Mouse (Mus musculus) gastrocnemius, postnatal 4 days (tissue): ENCODE data around the gene Ggt1. TPM values are rescaled to one million over a fixed set of nuclear protein-coding genes. Genes with fewer than 3 reads are reported as not detected.
A peak's percentile ranks its signal among the peaks of the same experiment; 100 is the strongest.

Experiments
- DNase-seq, 2 experiments: peaks; one replicate each; pipeline ENCODE4 v3.0.0; 2021 to 2022; ENCODE audit warnings: low spot score in 2 of 2, mixed read lengths in 2 of 2
- total RNA-seq, 2 experiments: library from RNA; stranded (reverse); gene quantifications; 2 replicates each; pipeline ENCODE4 v1.2.3; 2021

The Ggt1 gene
- total RNA-seq, 2 experiments from 2014 or later = 0.66 to 0.80 TPM

DNA sequence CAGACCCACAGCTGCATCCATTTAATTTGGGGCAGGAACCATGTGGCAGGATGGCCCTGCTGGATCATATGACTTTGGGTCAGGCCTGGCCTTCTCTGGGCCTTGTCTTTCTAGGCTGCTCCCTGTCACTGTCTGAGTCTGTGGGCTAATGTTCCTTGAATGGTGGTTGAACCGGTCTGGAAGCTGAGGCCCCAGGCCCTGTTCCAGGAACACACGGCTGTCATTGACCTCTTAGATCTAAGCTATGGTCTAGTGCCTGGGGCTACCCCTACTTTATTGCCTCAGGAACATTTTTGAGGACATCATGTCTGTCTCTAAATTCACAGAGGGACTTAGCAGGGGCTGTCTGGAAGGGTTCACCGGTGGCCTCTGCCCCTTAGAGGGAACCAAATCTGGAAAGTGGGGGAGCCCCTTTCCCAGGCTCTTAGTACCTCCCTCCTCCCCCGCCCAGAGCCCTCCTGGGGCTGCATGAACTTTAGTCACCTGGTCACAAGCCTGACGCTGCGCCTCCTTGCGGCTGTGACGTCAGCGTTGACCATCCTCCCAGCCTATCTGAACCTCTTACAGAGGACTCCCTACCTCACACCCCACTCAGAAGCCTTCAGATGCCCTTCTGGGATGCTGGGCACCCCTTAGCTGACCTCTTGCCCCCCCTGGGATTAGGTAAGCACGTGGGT is 9.7 kb downstream of the Ggt1 start:
- no peak for DNase-seq

DNA sequence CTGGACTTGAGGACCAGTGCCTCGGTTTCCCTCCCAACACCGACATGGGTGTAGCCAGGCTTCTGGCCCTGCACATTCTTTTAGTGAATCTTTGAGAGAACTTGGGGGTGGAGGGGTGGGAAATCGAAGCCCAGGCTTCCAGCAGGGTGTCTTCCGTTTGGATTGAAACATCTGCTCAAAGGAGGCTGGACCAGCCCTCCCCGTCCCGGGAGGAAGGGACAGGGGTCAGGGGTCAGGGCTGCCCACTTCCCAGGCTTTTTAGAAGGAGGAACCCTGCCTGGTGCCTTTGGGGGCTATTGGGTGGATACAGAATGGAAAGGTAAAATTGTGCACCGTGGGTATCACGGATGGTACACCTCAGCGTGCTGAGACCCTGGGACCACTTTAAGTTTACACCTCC is 10.5 kb downstream of the Ggt1 start:
- no peak for DNase-seq

DNA sequence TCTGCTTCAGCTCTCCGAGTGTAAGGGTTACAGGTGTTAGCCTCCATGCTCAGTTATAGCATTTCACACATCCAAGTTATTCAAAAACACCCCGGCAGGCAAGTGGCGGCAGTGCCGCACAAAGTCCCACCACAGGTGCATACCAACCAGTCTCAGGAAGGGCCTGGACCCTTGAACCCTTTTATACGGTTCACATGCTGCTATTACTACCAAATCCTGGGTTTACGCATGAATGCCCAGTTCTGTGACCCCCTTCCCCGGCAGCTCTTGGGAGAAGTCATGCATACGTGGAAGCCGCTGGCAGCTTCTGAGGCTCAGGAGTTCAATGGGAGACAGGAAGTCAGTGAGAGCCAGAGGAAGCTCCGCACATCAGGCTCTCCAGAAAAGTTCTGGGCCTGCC is 11.8 kb downstream of the Ggt1 start:
- DNase-seq = no peak

DNA sequence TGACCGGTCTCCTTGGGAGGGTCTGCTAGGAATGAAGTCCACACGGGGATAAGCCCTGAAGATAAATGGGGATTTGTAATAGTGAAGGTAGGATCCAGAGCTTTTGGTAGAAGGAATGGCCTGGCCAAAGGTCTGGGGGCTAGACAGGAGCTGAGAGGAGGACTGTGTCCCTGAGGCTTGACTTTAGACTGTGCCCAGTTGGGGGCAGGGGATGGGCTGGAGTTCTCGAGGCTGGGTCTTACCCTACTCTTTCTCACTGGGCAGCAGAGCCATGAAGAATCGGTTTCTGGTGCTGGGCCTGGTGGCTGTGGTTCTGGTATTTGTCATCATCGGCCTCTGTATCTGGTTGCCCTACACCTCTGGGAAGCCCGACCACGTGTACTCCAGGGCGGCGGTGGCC is 12.6 kb downstream of the Ggt1 start:
- DNase-seq = no peak

DNA sequence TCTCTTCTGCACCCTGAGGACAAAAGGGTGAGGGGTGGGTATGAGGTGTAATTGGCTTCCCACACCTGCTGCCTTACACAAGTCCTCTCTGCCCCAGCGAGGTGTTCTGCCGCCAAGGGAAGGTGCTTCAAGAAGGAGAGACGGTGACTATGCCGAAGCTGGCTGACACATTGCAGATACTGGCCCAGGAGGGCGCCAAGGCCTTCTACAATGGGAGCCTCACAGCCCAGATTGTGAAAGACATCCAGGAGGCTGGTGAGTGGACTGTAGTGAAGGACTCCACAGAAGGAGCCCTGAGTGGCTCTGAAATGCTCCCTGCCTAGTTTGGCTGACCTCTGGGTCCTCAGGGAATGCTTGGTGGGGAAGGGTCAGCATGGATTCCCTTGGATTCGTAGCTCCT is 17.7 kb downstream of the Ggt1 start:
- DNase-seq = no peak

DNA sequence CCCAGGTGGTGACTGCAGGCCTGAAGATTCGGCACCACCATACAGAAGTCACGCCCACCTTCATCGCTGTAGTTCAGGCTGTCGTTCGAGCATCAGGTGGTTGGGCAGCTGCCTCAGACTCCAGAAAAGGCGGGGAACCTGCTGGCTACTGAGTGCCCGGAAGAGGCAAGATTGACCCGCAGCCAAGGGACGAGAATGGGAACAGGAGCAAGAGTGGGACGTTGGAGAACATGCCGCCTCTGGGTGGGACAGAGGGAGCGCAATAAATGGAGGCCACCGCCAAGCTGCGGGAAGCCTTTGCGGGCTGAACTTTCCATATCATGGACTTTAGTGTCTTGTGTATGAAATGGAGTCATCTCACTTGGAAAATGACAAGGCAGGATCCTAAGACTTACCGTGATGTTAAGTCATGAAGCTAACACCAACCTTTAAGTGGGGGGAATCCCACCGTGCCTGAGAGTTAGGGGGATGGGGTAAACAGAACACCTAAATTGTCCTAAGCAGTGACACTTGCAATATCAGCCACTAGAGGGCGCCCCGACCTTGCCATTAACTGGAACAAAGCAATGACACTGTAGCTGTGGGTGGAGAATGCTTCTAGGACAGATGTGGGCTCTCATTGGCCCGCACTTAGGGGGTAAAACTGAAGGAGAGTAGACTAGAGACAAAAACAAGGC is 24.6 kb downstream of the Ggt1 start:
- peak; percentile 85 to 89 for DNase-seq

DNA sequence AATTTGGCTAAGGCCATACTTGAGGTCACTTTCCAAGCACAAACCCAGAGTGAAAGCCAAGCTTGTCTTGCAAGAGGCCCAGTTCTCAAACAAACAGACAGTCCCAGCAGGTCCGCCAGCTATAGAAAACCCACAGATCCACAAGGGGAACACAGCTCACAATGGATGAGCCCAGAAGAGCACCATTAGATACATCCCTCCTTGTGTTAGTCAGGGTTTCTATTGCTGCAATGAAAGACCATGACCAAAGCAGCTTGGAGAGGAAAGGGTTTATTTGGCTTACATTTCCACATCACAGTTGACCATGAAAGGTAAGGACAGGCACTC is 25.1 kb downstream of the Ggt1 start:
- DNase-seq = no peak

- no peak for DNase-seq
Measured at GRCm38 (mm10) chr10:75587781-75588180, 26.4 kb downstream of the Ggt1 start.

GRCm38 (mm10) chr10:75588336-75588735 is 26.9 kb downstream of the Ggt1 start:
- no peak for DNase-seq

DNA sequence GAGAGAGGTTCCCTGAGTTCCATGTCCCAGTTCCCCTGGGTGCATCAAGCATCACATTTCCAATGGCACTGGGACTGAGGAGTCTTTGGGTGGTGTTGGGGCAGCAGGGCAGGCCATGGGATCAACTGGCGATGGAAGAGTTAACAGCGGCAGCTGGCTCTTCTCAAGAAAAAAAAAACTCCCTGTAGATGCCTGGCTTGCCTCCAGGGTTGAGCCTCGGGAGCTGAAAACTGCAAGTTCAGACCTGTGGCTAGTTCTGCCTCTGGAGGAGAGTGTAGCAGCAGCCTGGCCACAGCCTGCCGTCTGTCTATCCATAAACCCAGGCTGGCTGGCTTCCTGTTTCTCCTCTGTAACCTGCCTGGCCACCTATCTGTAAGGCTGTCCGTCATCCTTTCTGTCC is 27.7 kb downstream of the Ggt1 start, which contains the start of gene Ggt5:
Gene Ggt5 (plus strand): TSS at position 212 of the 400 bp plus-strand sequence.
- DNase-seq = peak in 1 of 2 experiments; percentile 78

DNA sequence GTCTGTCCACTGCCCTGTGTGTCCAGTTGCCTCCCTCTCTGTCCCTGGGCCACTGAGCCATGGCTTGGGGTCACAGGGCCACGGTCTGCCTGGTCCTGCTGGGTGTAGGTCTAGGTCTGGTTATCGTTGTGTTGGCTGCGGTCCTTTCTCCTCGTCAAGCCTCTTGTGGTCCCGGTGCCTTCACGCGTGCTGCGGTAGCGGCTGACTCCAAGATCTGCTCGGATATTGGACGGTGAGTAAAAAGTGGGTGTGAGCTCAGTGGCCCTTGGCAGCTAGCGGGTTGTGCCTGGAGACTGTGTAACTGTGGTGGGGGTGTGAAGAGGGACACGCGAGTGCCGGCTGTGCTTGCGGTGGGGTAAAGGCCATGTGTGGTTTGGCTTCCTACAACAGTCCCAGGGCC is 28.2 kb downstream of the Ggt1 start:
- no peak for DNase-seq

GRCm38 (mm10) chr10:75591211-75591894 is 29.9 kb downstream of the Ggt1 start:
- DNase-seq = no peak

- no peak for DNase-seq
Measured at GRCm38 (mm10) chr10:75592585-75592984, 31.2 kb downstream of the Ggt1 start.

- peak in 1 of 2 experiments; percentile 75 for DNase-seq
Measured at GRCm38 (mm10) chr10:75595981-75596380, 34.6 kb downstream of the Ggt1 start.

GRCm38 (mm10) chr10:75600189-75600730 is 38.9 kb downstream of the Ggt1 start:
- no peak for DNase-seq

DNA sequence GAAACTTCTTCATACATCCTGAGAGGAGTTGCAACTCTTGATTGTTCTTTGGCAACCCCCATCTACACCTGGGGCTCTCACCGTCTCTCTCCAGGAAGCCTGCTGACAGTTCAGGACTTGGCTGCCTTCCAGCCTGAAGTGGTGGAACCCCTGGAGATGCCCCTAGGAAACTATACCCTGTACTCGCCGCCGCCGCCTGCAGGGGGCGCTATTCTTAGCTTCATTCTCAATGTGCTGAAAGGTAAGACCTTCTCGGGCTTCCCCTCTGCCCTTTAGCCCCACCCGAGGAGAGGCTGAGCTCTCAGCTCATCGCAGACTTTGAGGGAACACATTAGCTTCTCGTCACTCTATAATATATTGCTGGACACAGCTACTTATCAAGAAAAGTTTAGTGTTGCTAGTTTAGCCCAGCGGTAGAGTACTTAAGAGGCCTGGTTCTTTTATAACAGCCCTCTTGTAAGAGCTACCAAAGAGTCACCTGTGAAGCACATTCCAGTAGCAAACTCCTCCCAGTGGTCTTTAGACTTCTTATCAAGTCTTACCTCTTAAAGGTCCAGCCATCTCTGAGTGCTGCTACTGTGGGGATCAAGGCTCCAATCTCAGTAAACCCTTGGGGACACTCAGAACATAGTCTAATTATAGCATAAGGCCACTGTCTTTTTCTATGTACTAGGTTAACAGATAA is 43.9 kb downstream of the Ggt1 start:
- no peak for DNase-seq

DNA sequence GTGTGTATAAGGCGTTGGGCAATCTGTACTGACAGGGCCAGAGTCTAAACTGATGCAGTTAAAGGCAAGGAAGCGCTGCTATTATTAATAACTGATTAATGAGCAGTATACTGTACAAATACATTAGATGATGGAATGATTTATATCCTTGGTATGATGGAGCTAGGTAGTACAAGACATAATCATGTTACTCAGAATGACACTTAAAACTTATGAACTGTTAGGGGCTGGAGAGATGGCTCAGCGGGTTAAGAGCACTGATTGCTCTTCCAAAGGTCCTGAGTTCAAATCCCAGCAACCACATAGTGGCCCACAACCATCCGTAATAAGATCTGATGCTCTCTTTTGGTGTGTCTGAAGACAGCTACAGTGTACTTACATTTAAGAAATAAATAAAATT is 45.8 kb downstream of the Ggt1 start:
- no peak for DNase-seq

DNA sequence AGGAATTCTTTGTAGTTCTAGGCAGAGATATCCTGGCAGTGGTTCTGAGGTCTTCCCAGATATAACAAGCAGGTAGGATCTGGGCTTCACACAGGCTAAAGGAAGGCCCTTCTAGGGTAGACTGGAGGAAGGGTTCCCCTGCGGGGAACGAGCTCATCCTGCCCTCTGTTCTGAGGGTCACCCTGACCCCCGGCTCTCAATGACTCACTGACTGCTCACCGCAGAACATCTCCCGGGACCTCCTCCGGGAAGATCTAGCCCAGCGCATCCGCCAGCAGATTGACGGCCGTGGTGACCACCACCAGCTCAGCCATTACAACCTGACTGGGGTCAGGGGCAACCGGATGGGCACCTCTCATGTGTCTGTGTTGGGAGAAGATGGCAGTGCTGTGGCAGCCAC is 47.6 kb downstream of the Ggt1 start:
- no peak for DNase-seq

DNA sequence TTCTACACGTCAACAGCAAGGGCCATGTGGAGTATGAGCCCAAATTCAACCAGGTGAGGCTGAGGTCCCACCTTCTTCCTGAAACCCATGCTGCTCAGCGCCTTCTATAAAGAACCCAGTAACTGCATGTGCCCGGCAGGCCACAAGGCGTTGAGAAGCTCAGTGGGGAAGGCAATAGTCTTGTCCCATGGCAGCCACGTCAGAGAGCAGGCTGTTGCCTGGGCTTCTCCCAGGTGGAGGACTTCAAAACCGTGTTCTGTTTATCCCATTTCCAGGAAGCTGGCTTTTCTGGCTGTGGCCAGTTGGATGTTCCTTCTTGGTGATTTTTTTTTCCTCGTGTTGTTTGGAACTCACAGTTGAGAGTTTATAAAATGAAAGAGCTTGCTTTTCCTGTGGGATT is 49.1 kb downstream of the Ggt1 start:
- DNase-seq = no peak

DNA sequence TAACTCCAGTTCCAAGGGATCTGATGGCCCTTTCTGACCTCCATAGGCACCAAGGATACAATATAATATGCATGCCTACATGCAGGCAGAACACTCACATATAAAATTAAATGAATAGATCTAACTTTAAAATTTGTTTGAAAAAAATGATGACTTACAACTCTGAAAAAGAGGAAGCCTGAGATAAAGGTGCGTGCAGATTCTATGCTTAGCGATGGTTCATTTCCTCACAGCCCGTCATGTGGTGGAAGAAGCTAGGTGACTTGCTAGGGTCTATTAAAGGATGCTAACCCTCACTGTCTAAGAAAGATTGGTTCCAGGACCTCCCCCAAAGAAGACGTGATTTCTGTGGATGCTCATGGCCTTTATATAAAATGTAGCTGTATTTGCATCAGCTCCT is 54.6 kb downstream of the Ggt1 start:
- no peak for DNase-seq

GRCm38 (mm10) chr10:75620818-75621217 is 59.4 kb downstream of the Ggt1 start:
- DNase-seq = peak in 1 of 2 experiments; percentile 9

DNA sequence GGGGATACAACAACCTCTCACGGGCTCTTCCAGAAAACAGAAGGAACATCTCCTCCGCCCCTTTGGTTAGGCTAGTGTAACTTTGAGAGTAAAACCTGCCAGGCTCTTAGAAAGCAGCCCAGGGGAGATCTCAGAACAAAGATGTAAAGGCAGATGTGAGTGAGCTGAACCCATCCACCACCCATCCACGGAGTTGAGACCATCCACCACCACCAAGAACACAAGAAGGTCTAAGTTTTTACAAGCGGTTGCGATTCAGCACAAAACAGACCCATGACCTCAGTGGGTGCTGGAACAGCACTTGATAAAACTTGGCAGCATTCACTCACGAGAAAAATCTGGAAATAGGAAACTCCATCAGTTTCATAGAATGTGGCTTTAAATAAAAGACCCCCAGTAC is 64.5 kb downstream of the Ggt1 start:
- DNase-seq = no peak
